21 mouse cellular contexts compared by ENCODE assay signal in the genomic region with DNA sequence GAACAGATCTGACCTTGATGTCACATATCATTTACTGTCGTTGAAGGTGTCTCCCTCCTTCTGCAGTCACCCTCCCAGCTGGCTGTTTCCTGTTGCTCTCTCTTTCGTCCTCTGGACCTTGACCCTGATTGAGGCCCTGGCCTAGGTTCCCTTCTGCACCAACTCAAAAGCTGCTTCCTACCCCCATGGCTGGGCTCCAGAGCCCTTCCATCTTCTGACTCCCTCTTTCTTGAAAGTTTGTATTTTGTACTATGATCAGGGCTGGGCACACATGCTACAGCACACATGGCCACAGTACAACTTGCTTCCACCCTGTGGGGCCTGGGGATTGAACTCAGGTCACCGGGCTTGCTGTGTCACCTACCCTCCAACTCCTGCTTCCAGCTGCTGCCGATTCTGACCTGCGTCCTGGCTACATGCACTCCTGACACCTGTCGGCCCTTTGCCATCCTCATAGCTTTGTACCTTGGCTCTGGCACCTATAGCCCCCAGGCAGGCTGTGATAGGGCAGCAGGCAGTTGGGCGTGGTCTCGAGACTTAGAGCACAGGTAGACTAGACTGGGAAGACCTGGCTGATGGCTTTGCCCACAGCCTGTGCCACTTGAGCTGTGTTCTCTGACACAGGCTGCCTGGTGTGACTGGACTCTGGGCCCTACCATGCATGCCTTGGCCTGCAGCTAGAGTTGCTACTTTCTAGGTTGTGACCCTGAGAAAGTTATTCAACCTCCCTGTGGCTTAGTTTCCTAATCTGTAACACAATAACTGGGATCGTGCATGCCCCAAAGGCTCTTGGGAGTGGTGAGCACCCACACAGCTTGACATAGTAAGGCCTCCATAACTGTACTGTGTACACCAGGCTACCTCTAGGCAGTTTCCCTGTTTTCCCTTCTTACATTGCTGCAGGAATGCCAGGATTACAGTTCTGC. TPM values are rescaled to one million over a fixed set of nuclear protein-coding genes. Genes with fewer than 3 reads are reported as not detected.
DNase-seq lines count a peak whose midpoint lies in the region; ATAC-seq and TF ChIP-seq lines count a peak whose summit lies in the region.
"Had no signal": no experiment of that assay in that cellular context is flagged by ENCODE, and none has a peak within 500 bp of the region (broad histone marks: within the 10 kb centered on the region; RNA-seq: fewer than 3 reads in every experiment).

No protein-coding gene starts in this region.

- no peak overlapping the region for H3K4me3 ChIP-seq in kidney, embryonic 14.5 days (ENCODE audit: low read length)
- H3K4me3 ChIP-seq in liver, embryonic 14.5 days (ENCODE audit: insufficient read depth in 1 of 2, low read depth in 2 of 2, low read length in 2 of 2), result no peak overlapping the region
- H3K4me3 ChIP-seq: embryonic facial prominence, embryonic 15.5 days; forebrain, embryonic 12.5 days; hindbrain, embryonic 13.5 days; lung, embryonic 15.5 days; midbrain, embryonic 13.5 days had no signal

- WGBS in kidney, embryonic 14.5 days, result 87% methylated on average over 9 of the region's 9 CpGs
- 76% methylated on average over 9 of the region's 9 CpGs for WGBS in liver, embryonic 14.5 days (ENCODE audit: insufficient replicate concordance)

- no peaks in the 10 kb centered on the region for H3K9me3 ChIP-seq in kidney, embryonic 14.5 days (ENCODE audit: control insufficient read depth, low read length)
- no peaks in the 10 kb centered on the region for H3K9me3 ChIP-seq in liver, embryonic 14.5 days (ENCODE audit: control insufficient read depth, low read length)
- H3K9me3 ChIP-seq: embryonic facial prominence, embryonic 15.5 days; forebrain, embryonic 12.5 days; hindbrain, embryonic 13.5 days; lung, embryonic 15.5 days; midbrain, embryonic 13.5 days had no signal

- no peak for TF ChIP-seq EP300 in liver, embryonic 14.5 days (IDR thresholded peaks at IDR 0.05; ENCODE audit: low read depth)

- H3K36me3 ChIP-seq in kidney, embryonic 14.5 days (ENCODE audit: control insufficient read depth, insufficient read depth, low read length), result peaks cover 52% of the 10 kb centered on the region
- H3K36me3 ChIP-seq in liver, embryonic 14.5 days (replicated peaks; ENCODE audit: control insufficient read depth, insufficient read depth, low read depth), result peaks cover 66% of the 10 kb centered on the region

- ATAC-seq in kidney, embryonic 14.5 days (ENCODE audit: low FRiP score, low TSS enrichment), result no peak
- no peak for ATAC-seq in liver, embryonic 14.5 days (ENCODE audit: insufficient read depth)
- ATAC-seq in frontal cortex, adult (ENCODE audit: low TSS enrichment), result no peak
- ATAC-seq: midbrain, embryonic 13.5 days had no signal

- no peak overlapping the region for H3K4me2 ChIP-seq in kidney, embryonic 14.5 days (replicated peaks; ENCODE audit: low read depth, low read length)
- 0 out of 2 replicates have a peak overlapping the region, but pooled peaks have one; percentile 11 for H3K4me2 ChIP-seq in liver, embryonic 14.5 days (ENCODE audit: low read depth)
- H3K4me2 ChIP-seq: embryonic facial prominence, embryonic 15.5 days; forebrain, embryonic 12.5 days; heart, embryonic 11.5 days; hindbrain, embryonic 13.5 days; lung, embryonic 15.5 days; midbrain, embryonic 13.5 days had no signal

- DNase-seq in cerebellum, adult 11-12 months, result peak; percentile 56
- DNase-seq in cerebellum, adult 11 months, result no peak
- peak; percentile 54 for DNase-seq in kidney, adult 9 months
- DNase-seq in gonadal fat pad, adult 2 months (ENCODE audit: low read depth), result peak; percentile 58
- no peak for DNase-seq in liver, embryonic 14.5 days (ENCODE audit: low read depth in 3 of 3, low spot score in 3 of 3)
- DNase-seq in left cerebral cortex, adult 9 months (ENCODE audit: low spot score in 2 of 2), result no peak
- DNase-seq: cerebellum, adult 9-10 months; embryo, embryonic 11 days; gastrocnemius, postnatal 25 days; heart, postnatal 14 days; left cerebral cortex, postnatal 4 days; thymus, adult 18-20 months had no signal

- no peak overlapping the region for H3K27ac ChIP-seq in kidney, embryonic 14.5 days (ENCODE audit: low read depth, low read length)
- peak overlapping the region; percentile 46 for H3K27ac ChIP-seq in liver, embryonic 14.5 days
- H3K27ac ChIP-seq: embryonic facial prominence, embryonic 15.5 days; forebrain, embryonic 12.5 days; hindbrain, embryonic 13.5 days; lung, embryonic 15.5 days; midbrain, embryonic 13.5 days had no signal

- H3K27me3 ChIP-seq in kidney, embryonic 14.5 days (ENCODE audit: control insufficient read depth, insufficient read depth, low read length), result no peaks in the 10 kb centered on the region
- no peaks in the 10 kb centered on the region for H3K27me3 ChIP-seq in liver, embryonic 14.5 days (ENCODE audit: control insufficient read depth, insufficient read depth, low read length)
- H3K27me3 ChIP-seq: CH12.LX; embryonic facial prominence, embryonic 15.5 days; forebrain, embryonic 12.5 days; hindbrain, embryonic 13.5 days; lung, embryonic 15.5 days; midbrain, embryonic 13.5 days had no signal

- H3K9ac ChIP-seq in kidney, embryonic 14.5 days (ENCODE audit: low read depth, low read length), result no peak overlapping the region
- H3K9ac ChIP-seq in liver, embryonic 14.5 days (replicated peaks), result no peak overlapping the region
- H3K9ac ChIP-seq: embryonic facial prominence, embryonic 15.5 days; forebrain, embryonic 12.5 days; hindbrain, embryonic 13.5 days; lung, embryonic 15.5 days; midbrain, embryonic 13.5 days had no signal

- H3K4me1 ChIP-seq in kidney, embryonic 14.5 days (ENCODE audit: control insufficient read depth, insufficient read depth, low read length), result peaks cover 3% of the 10 kb centered on the region; the same call in 1 of the 2 replicates
- peaks cover 33% of the 10 kb centered on the region in 2 experiments for H3K4me1 ChIP-seq in liver, embryonic 14.5 days (replicated peaks; ENCODE audit: control insufficient read depth in 2 of 2, insufficient read depth in 2 of 2, low read length in 1 of 2)

- no peak for TF ChIP-seq CTCF in liver, embryonic 14.5 days (IDR thresholded peaks at IDR 0.05; ENCODE audit: low read depth)

RNA-seq across cellular contexts. Expression of gene Bola3, which starts 6.2 kb away (rescaled TPM):
- 142 and 182 TPM in 2 replicates for polyA plus RNA-seq in kidney, embryonic 14.5 days (2014; fragmentation: Nextera tagmentation; extraction: Ambion mirVana)
- 20.1 and 20.2 TPM in 2 replicates for polyA plus RNA-seq in gonadal fat pad, adult 2 months (2012; rRNA removed)
- polyA plus RNA-seq in liver, embryonic 14.5 days (2012; rRNA removed), result 28.8 and 92.1 TPM in 2 replicates
- polyA plus RNA-seq in liver, embryonic 14.5 days (2014; fragmentation: Nextera tagmentation; extraction: Ambion mirVana), result 342 and 357 TPM in 2 replicates

RNA-seq across cellular contexts. Expression of gene Mob1a, which starts 29.3 kb away (rescaled TPM):
- polyA plus RNA-seq in kidney, embryonic 14.5 days (2014; fragmentation: Nextera tagmentation; extraction: Ambion mirVana), result 38.9 and 92.4 TPM in 2 replicates
- 39.3 and 41.2 TPM in 2 replicates for polyA plus RNA-seq in gonadal fat pad, adult 2 months (2012; rRNA removed)
- 19.0 and 25.2 TPM in 2 replicates for polyA plus RNA-seq in liver, embryonic 14.5 days (2012; rRNA removed)
- polyA plus RNA-seq in liver, embryonic 14.5 days (2014; fragmentation: Nextera tagmentation; extraction: Ambion mirVana), result 39.4 and 43.3 TPM in 2 replicates

RNA-seq across cellular contexts. Expression of gene Mthfd2, which starts 29.4 kb away (rescaled TPM):
- 46.7 and 50.8 TPM in 2 replicates for polyA plus RNA-seq in kidney, embryonic 14.5 days (2014; fragmentation: Nextera tagmentation; extraction: Ambion mirVana)
- polyA plus RNA-seq in gonadal fat pad, adult 2 months (2012; rRNA removed), result 37.8 and 49.5 TPM in 2 replicates
- polyA plus RNA-seq in liver, embryonic 14.5 days (2012; rRNA removed), result 28.5 and 44.4 TPM in 2 replicates
- polyA plus RNA-seq in liver, embryonic 14.5 days (2014; fragmentation: Nextera tagmentation; extraction: Ambion mirVana), result 66.0 and 67.7 TPM in 2 replicates

Comparison
In these comparisons a context has a peak if more than half of its experiments do, and no peak if none do; other contexts are left out.
1. DNase-seq: peak in cerebellum, adult 11-12 months (single experiment), kidney, adult 9 months (single experiment) and gonadal fat pad, adult 2 months (single experiment); none in cerebellum, adult 11 months (single experiment), liver, embryonic 14.5 days (0 of 3) and left cerebral cortex, adult 9 months (0 of 2).